Mouse (Mus musculus) 3134 (cell line): ENCODE measurements around the gene Ccdc24.
A peak's percentile ranks its signal among the peaks of the same experiment; 100 is the strongest.

Source experiments
- DNase-seq: peaks from one replicate; pipeline ENCODE4 v3.0.0-alpha.2; 2011; ENCODE audit warnings: low spot score; ENCODE audit not compliant: insufficient read length; ENCODE audit errors: extremely low read depth

The Ccdc24 gene

GRCm38 (mm10) chr4:117860570-117860969, 11.8 kb downstream of the Ccdc24 start:
- DNase-seq, result no peak

- DNase-seq, result peak; percentile 40
Observed at GRCm38 (mm10) chr4:117858794-117859193, 13.6 kb downstream of the Ccdc24 start.

GRCm38 (mm10) chr4:117855146-117855545, 17.2 kb downstream of the Ccdc24 start:
- no peak for DNase-seq

- DNase-seq, result no peak
Observed at GRCm38 (mm10) chr4:117852152-117852868, 20.0 kb downstream of the Ccdc24 start.

GRCm38 (mm10) chr4:117850871-117851270, 21.5 kb downstream of the Ccdc24 start:
- no peak for DNase-seq

- DNase-seq, result no peak
Observed at GRCm38 (mm10) chr4:117850176-117850575, 22.2 kb downstream of the Ccdc24 start.

GRCm38 (mm10) chr4:117849506-117849905, 22.9 kb downstream of the Ccdc24 start:
- no peak for DNase-seq

- no peak for DNase-seq
Observed at GRCm38 (mm10) chr4:117849063-117849462, 23.3 kb downstream of the Ccdc24 start.

- no peak for DNase-seq
Observed at GRCm38 (mm10) chr4:117847011-117847410, 25.3 kb downstream of the Ccdc24 start.

- no peak for DNase-seq
Observed at GRCm38 (mm10) chr4:117846261-117846660, 26.1 kb downstream of the Ccdc24 start.

- DNase-seq, result no peak
Observed at GRCm38 (mm10) chr4:117845316-117845715, 27.0 kb downstream of the Ccdc24 start.

- DNase-seq, result no peak
Observed at GRCm38 (mm10) chr4:117844467-117844866, 27.9 kb downstream of the Ccdc24 start.

GRCm38 (mm10) chr4:117843101-117843500, 29.3 kb downstream of the Ccdc24 start:
- no peak for DNase-seq

GRCm38 (mm10) chr4:117841566-117841965, 30.8 kb downstream of the Ccdc24 start:
- no peak for DNase-seq

- no peak for DNase-seq
Observed at GRCm38 (mm10) chr4:117840821-117841220, 31.5 kb downstream of the Ccdc24 start.

GRCm38 (mm10) chr4:117839366-117839765, 33.0 kb downstream of the Ccdc24 start:
- DNase-seq, result no peak

GRCm38 (mm10) chr4:117837271-117837670, 35.1 kb downstream of the Ccdc24 start:
- no peak for DNase-seq

GRCm38 (mm10) chr4:117836204-117836767, 36.1 kb downstream of the Ccdc24 start:
- peak; percentile 90 for DNase-seq

- DNase-seq, result no peak
Observed at GRCm38 (mm10) chr4:117835531-117836111, 36.7 kb downstream of the Ccdc24 start.

- DNase-seq, result peak; percentile 92
Observed at GRCm38 (mm10) chr4:117834845-117835530, 37.4 kb downstream of the Ccdc24 start.

- no peak for DNase-seq
Observed at GRCm38 (mm10) chr4:117834457-117834844, 37.9 kb downstream of the Ccdc24 start, which contains the start of gene Slc6a9. Slc6a9 (plus strand) TSS chr4:117834506.
